Mouse (Mus musculus): ENCODE data around the gene Ctsk.

DNA sequence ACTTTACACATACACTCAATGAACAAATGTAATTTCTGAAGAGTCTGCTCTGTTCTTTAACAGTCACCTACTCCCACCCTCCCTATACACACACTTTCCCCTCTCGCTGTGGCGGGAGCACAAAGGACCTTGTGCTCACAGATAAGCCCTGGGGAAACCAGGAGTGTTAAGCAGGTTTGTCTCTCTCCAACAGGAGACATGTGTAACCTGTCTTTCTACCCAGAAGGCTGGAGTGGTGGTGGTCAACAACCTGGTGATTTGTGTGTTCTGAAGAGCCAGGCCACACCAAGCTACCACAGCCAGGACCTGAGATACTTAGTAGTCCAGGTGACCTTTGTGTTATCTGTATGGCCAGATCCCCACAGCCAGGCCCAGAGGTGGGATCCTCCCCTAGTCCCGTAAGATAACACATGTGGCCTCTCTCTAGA lies 17.6 kb downstream of the Ctsk start:
- TF ChIP-seq TCF3 (IDR thresholded peaks at IDR 0.05; ENCODE audit: insufficient read length, low read depth) (no peak), MAX (IDR thresholded peaks at IDR 0.05; ENCODE audit: low read depth) (no peak), E2F4 (IDR thresholded peaks at IDR 0.05; ENCODE audit: insufficient read depth) (no peak), POLR2A (IDR thresholded peaks at IDR 0.05; ENCODE audit: insufficient read length, low read depth) (no peak), MYOG (IDR thresholded peaks at IDR 0.05; ENCODE audit: control insufficient read depth in 1 of 3, insufficient read depth in 1 of 3, insufficient read length in 2 of 3, low read depth in 2 of 3) (no peak), TCF12 (IDR thresholded peaks at IDR 0.05; ENCODE audit: insufficient read depth, poor library complexity, severe bottlenecking) (no peak), CEBPB (IDR thresholded peaks at IDR 0.05; ENCODE audit: insufficient read depth, poor library complexity, severe bottlenecking) (no peak), SRF (IDR thresholded peaks at IDR 0.05; ENCODE audit: control insufficient read depth, insufficient read length, low read depth) (no peak)
